Mouse (Mus musculus) myocyte (in vitro differentiated cells): ENCODE measurements around the gene Cdkn2aip. TPM values are rescaled to one million over a fixed set of nuclear protein-coding genes. Genes with fewer than 3 reads are reported as not detected.

Experiments used
- H3K27me3 ChIP-seq: one replicate; pipeline ENCODE4 v1.6.1; 2011; ENCODE audit not compliant: control insufficient read depth, insufficient read depth, insufficient read length
- H3K36me3 ChIP-seq: one replicate; pipeline ENCODE4 v1.6.1; 2011; ENCODE audit not compliant: control insufficient read depth, insufficient read depth
- H3K4me2 ChIP-seq: one replicate; pipeline ENCODE4 v1.6.1; 2011; ENCODE audit warnings: low read depth, control low read depth
- H3K4me3 ChIP-seq: one replicate; pipeline ENCODE4 v1.5.1; 2011; ENCODE audit warnings: mild to moderate bottlenecking, control low read depth, moderate library complexity
- H3K79me2 ChIP-seq: one replicate; pipeline ENCODE4 v1.6.1; 2011; ENCODE audit not compliant: control insufficient read depth, insufficient read depth
- H3ac ChIP-seq: one replicate; pipeline ENCODE4 v1.6.1; 2011; ENCODE audit not compliant: control insufficient read depth, insufficient read length
- CEBPB ChIP-seq: IDR thresholded peaks from 2 replicates; pipeline ENCODE4 v1.6.1; 2011; ENCODE audit warnings: mild to moderate bottlenecking, moderate library complexity; ENCODE audit not compliant: poor library complexity, insufficient read depth, severe bottlenecking
- E2F4 ChIP-seq: IDR thresholded peaks from one replicate; pipeline ENCODE4 v1.6.1; 2011; ENCODE audit warnings: mild to moderate bottlenecking, control low read depth, moderate library complexity; ENCODE audit not compliant: insufficient read depth
- MAX ChIP-seq: IDR thresholded peaks from one replicate; pipeline ENCODE4 v1.6.1; 2011; ENCODE audit warnings: low read depth, mild to moderate bottlenecking, control low read depth
- MYOD1 ChIP-seq, 3 experiments: IDR thresholded peaks; one replicate each; pipeline ENCODE4 v1.6.1; 2011; ENCODE audit warnings: control low read depth in 2 of 3, low read depth in 2 of 3, mild to moderate bottlenecking in 2 of 3, moderate library complexity in 1 of 3; ENCODE audit not compliant: insufficient read length in 2 of 3, control insufficient read depth in 1 of 3
- MYOG ChIP-seq, 3 experiments: IDR thresholded peaks; one replicate each; pipeline ENCODE4 v1.6.1; 2011; ENCODE audit warnings: control low read depth in 2 of 3, low read depth in 2 of 3, mild to moderate bottlenecking in 2 of 3; ENCODE audit not compliant: insufficient read length in 2 of 3, control insufficient read depth in 1 of 3, insufficient read depth in 1 of 3
- POLR2A ChIP-seq: IDR thresholded peaks from one replicate; pipeline ENCODE4 v1.6.1; 2011; ENCODE audit warnings: low read depth, mild to moderate bottlenecking, control low read depth, moderate library complexity; ENCODE audit not compliant: insufficient read length
- POLR2AphosphoS2 ChIP-seq: IDR thresholded peaks from one replicate; pipeline ENCODE4 v1.6.1; 2011; ENCODE audit warnings: low read depth, control low read depth; ENCODE audit not compliant: insufficient read length
- REST ChIP-seq: IDR thresholded peaks from one replicate; pipeline ENCODE4 v1.6.1; 2011; ENCODE audit warnings: mild to moderate bottlenecking, control low read depth, moderate library complexity; ENCODE audit not compliant: insufficient read depth, insufficient read length
- SRF ChIP-seq: IDR thresholded peaks from one replicate; pipeline ENCODE4 v1.6.1; 2011; ENCODE audit warnings: low read depth; ENCODE audit not compliant: control insufficient read depth, insufficient read length
- TCF12 ChIP-seq: IDR thresholded peaks from one replicate; pipeline ENCODE4 v1.6.1; 2011; ENCODE audit warnings: mild to moderate bottlenecking, control low read depth; ENCODE audit not compliant: poor library complexity, insufficient read depth, severe bottlenecking
- TCF3 ChIP-seq: IDR thresholded peaks from one replicate; pipeline ENCODE4 v1.6.1; 2011; ENCODE audit warnings: low read depth, control low read depth; ENCODE audit not compliant: insufficient read length
- USF1 ChIP-seq: IDR thresholded peaks from one replicate; pipeline ENCODE4 v1.6.1; 2011; ENCODE audit warnings: low read depth, mild to moderate bottlenecking, control low read depth, moderate library complexity
- polyA plus RNA-seq: library from polyadenylated mRNA; unstranded; fragments of >200 nt; fragmentation: generic; extraction: Trizol; gene quantifications from one replicate; pipeline ENCODE4 v1.2.1, GENCODE M21; 2012; ENCODE audit warnings: missing spikeins

Cdkn2aip gene
- polyA plus RNA-seq, 1 experiment = 3.1 TPM

- Histone ChIP-seq H3ac (no peak overlapping the region), H3K79me2 (no peaks in the 10 kb centered on the region), H3K4me3 (no peak overlapping the region), H3K4me2 (no peak overlapping the region), H3K36me3 (no peaks in the 10 kb centered on the region), H3K27me3 (no peaks in the 10 kb centered on the region)
- no peak for TF ChIP-seq REST
Measured at GRCm38 (mm10) chr8:47691303-47691702, 22.4 kb downstream of the Cdkn2aip start.

- Histone ChIP-seq H3K36me3 (no peaks in the 10 kb centered on the region), H3K4me2 (no peak overlapping the region), H3K4me3 (no peak overlapping the region), H3K79me2 (no peaks in the 10 kb centered on the region), H3ac (no peak overlapping the region), H3K27me3 (no peaks in the 10 kb centered on the region)
- TF ChIP-seq POLR2AphosphoS2 (no peak), TCF12 (no peak), SRF (no peak), MYOG (IDR thresholded peaks at IDR 0.05; ENCODE audit: control insufficient read depth in 1 of 3, insufficient read depth in 1 of 3, insufficient read length in 2 of 3, low read depth in 2 of 3) (no peak), CEBPB (no peak), MYOD1 (IDR thresholded peaks at IDR 0.05; ENCODE audit: control insufficient read depth in 1 of 3, insufficient read length in 2 of 3, low read depth in 2 of 3) (no peak), USF1 (no peak), MAX (no peak), REST (no peak), TCF3 (no peak), POLR2A (no peak), E2F4 (no peak)
Measured at GRCm38 (mm10) chr8:47690674-47691078, 23.1 kb downstream of the Cdkn2aip start.

GRCm38 (mm10) chr8:47689704-47690326 lies 23.9 kb downstream of the Cdkn2aip start:
- Histone ChIP-seq H3K27me3 (no peaks in the 10 kb centered on the region), H3ac (no peak overlapping the region), H3K36me3 (no peaks in the 10 kb centered on the region), H3K4me3 (no peak overlapping the region), H3K4me2 (no peak overlapping the region), H3K79me2 (no peaks in the 10 kb centered on the region)
- no peak for TF ChIP-seq MYOG (IDR thresholded peaks at IDR 0.05; ENCODE audit: control insufficient read depth in 1 of 3, insufficient read depth in 1 of 3, insufficient read length in 2 of 3, low read depth in 2 of 3)
- no peak for TF ChIP-seq SRF
- TF ChIP-seq POLR2A = no peak
- TF ChIP-seq USF1 = no peak
- no peak for TF ChIP-seq MYOD1 (IDR thresholded peaks at IDR 0.05; ENCODE audit: control insufficient read depth in 1 of 3, insufficient read length in 2 of 3, low read depth in 2 of 3)
- no peak for TF ChIP-seq MAX
- TF ChIP-seq REST = no peak
- TF ChIP-seq TCF12 = no peak
- TF ChIP-seq CEBPB = no peak
- no peak for TF ChIP-seq E2F4
- no peak for TF ChIP-seq TCF3
- TF ChIP-seq POLR2AphosphoS2 = no peak

- Histone ChIP-seq H3K27me3 (no peaks in the 10 kb centered on the region), H3K36me3 (no peaks in the 10 kb centered on the region), H3K79me2 (no peaks in the 10 kb centered on the region), H3ac (no peak overlapping the region), H3K4me3 (no peak overlapping the region), H3K4me2 (no peak overlapping the region)
- TF ChIP-seq POLR2A (no peak), TCF3 (no peak), MYOD1 (IDR thresholded peaks at IDR 0.05; ENCODE audit: control insufficient read depth in 1 of 3, insufficient read length in 2 of 3, low read depth in 2 of 3) (no peak), MYOG (IDR thresholded peaks at IDR 0.05; ENCODE audit: control insufficient read depth in 1 of 3, insufficient read depth in 1 of 3, insufficient read length in 2 of 3, low read depth in 2 of 3) (no peak), SRF (no peak), CEBPB (no peak), REST (no peak)
Measured at GRCm38 (mm10) chr8:47684441-47684840, 29.3 kb downstream of the Cdkn2aip start.

GRCm38 (mm10) chr8:47683994-47684393 lies 29.7 kb downstream of the Cdkn2aip start:
- TF ChIP-seq CEBPB = no peak
- TF ChIP-seq E2F4 = no peak
- no peak for TF ChIP-seq POLR2A
- TF ChIP-seq TCF12 = no peak
- no peak for TF ChIP-seq REST
- no peak for TF ChIP-seq USF1
- TF ChIP-seq SRF = no peak
- H3K4me3 ChIP-seq = no peak overlapping the region
- H3ac ChIP-seq = no peak overlapping the region
- H3K27me3 ChIP-seq = no peaks in the 10 kb centered on the region
- H3K36me3 ChIP-seq = no peaks in the 10 kb centered on the region
- no peaks in the 10 kb centered on the region for H3K79me2 ChIP-seq
- H3K4me2 ChIP-seq = no peak overlapping the region
